Mouse (Mus musculus) testis, adult 2 months (tissue): Measurements from ENCODE around the gene Helq. TPM values are rescaled to one million over a fixed set of nuclear protein-coding genes. Genes with fewer than 3 reads are reported as not detected.

Experiments used
- H3K27ac ChIP-seq: fragments of 200-500 bp; 2 replicates; pipeline ENCODE4 v1.5.1; 2012; ENCODE audit warnings: low read depth, low read length; ENCODE audit not compliant: control insufficient read depth, insufficient read depth
- H3K27me3 ChIP-seq: fragments of 200-500 bp; 2 replicates; pipeline ENCODE4 v1.6.1; 2012; ENCODE audit warnings: mild to moderate bottlenecking, low read length, moderate library complexity; ENCODE audit not compliant: control insufficient read depth, insufficient read depth
- H3K36me3 ChIP-seq: fragments of 200-500 bp; 2 replicates; pipeline ENCODE4 v1.6.1; 2012; ENCODE audit warnings: mild to moderate bottlenecking, low read length; ENCODE audit not compliant: control insufficient read depth, insufficient read depth
- H3K4me1 ChIP-seq: fragments of 200-500 bp; 2 replicates; pipeline ENCODE4 v1.6.1; 2012; ENCODE audit warnings: low read length; ENCODE audit not compliant: control insufficient read depth, insufficient read depth
- H3K4me3 ChIP-seq: fragments of 200-500 bp; 2 replicates; pipeline ENCODE4 v1.5.1; 2012; ENCODE audit warnings: low read depth, mild to moderate bottlenecking, low read length, moderate library complexity, mixed read lengths; ENCODE audit not compliant: control insufficient read depth
- CTCF ChIP-seq: fragments of 200-500 bp; IDR thresholded peaks from 2 replicates; pipeline ENCODE4 v1.5.1; 2012; ENCODE audit warnings: low read depth, mild to moderate bottlenecking, inconsistent platforms, low read length, moderate library complexity; ENCODE audit not compliant: control insufficient read depth, insufficient read depth, insufficient replicate concordance
- POLR2A ChIP-seq: fragments of 200-500 bp; IDR thresholded peaks from 2 replicates; pipeline ENCODE4 v1.6.1; 2012; ENCODE audit warnings: low read depth, mild to moderate bottlenecking, inconsistent platforms, low read length, moderate library complexity; ENCODE audit not compliant: control insufficient read depth
- polyA plus RNA-seq: library from polyadenylated mRNA; depleted of rRNA; stranded (reverse); fragments of >200 nt; gene quantifications from 2 replicates; pipeline ENCODE4 v1.2.3, GENCODE M21; 2012

Gene Helq
- polyA plus RNA-seq, 1 experiment: 6.1 TPM

DNA sequence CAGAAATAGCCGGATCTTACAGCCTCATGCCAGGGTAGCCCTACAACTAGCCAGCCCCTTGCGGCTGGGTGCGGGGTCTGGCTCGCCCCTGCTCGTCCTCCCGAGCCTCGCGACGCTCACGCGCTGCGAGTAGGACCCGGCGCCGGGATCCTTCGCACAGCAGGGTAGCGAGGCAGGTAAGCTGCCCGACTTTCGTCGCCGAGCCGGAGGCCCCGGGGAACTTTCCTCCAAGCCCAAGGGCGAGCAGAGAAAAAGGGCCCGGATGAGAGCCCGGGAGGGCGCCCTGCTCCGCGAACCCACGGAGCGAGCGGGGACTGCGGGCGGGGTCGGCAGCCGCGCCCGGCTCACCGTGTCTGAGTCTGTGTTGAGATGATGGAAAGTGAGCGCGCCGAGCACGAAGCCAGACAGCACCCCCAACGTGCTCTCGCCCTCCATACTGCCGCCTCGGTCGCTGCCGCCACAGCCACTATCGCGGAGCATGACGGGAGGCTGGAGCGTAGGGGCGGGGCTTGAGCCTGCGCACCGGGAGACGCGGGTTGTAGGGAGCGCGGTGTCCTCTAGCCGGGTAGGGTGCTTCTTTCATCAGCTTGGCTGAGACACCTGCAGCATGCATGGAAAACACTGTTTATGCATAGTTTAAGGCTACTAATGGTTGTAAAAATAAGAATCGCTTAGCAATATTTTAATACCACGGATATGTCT lies 22.2 kb upstream of the Helq start, which contains the start of gene Abraxas1:
Gene Abraxas1 (minus strand): TSS at position 483 of the 702 bp plus-strand sequence.
- no peak for TF ChIP-seq CTCF
- TF ChIP-seq POLR2A: peak; percentile 93
- H3K27ac ChIP-seq: peak within 1 kb of the TSS; percentile 68
- H3K4me3 ChIP-seq: peak within 1 kb of the TSS; percentile 92
- no peaks in the 10 kb centered on the region for H3K27me3 ChIP-seq
- H3K36me3 ChIP-seq: no peaks in the 10 kb centered on the region; the same call in 1 of the 2 replicates
- H3K4me1 ChIP-seq: no peaks in the 10 kb centered on the region

- H3K4me1 ChIP-seq: no peaks in the 10 kb centered on the region
- no peaks in the 10 kb centered on the region for H3K27me3 ChIP-seq
- no peak overlapping the region; the same call in 1 of the 2 replicates for H3K27ac ChIP-seq
- TF ChIP-seq POLR2A: no peak
- TF ChIP-seq CTCF: no peak
- no peaks in the 10 kb centered on the region; the same call in 1 of the 2 replicates for H3K36me3 ChIP-seq
- H3K4me3 ChIP-seq: peak overlapping the region; percentile 92
Measured at GRCm38 (mm10) chr5:100819568-100820480, 21.4 kb upstream of the Helq start.

DNA sequence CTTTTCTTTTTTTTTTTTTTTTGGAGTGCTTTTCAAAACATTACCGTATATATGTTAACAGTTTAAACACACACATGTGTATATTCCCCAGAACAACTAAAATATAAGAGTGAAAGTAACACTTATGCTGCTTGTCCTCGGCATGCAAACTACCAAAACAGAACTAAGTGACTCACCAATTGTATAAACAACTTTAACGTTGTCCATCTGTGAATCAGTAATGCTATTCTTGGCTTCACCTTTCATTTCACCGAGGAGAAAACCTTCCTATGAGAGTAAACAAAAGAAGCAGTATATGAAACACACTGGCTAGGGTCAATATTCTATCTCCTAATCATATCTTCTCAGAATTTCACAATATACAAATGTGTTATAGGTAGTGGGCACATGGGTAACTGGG lies 19.9 kb upstream of the Helq start:
- Histone ChIP-seq H3K4me3 (no peak overlapping the region), H3K4me1 (no peaks in the 10 kb centered on the region), H3K27me3 (no peaks in the 10 kb centered on the region), H3K36me3 (no peaks in the 10 kb centered on the region; the same call in 1 of the 2 replicates), H3K27ac (no peak overlapping the region)
- no peak for TF ChIP-seq CTCF
- TF ChIP-seq POLR2A: no peak

- peaks cover 2% of the 10 kb centered on the region; the same call in 1 of the 2 replicates for H3K36me3 ChIP-seq
- TF ChIP-seq CTCF (no peak), POLR2A (no peak)
- no peaks in the 10 kb centered on the region; the same call in 1 of the 2 replicates for H3K4me1 ChIP-seq
- no peak overlapping the region for H3K27ac ChIP-seq
- H3K27me3 ChIP-seq: no peaks in the 10 kb centered on the region
- no peak overlapping the region for H3K4me3 ChIP-seq
Measured at GRCm38 (mm10) chr5:100794084-100794483, 4.3 kb downstream of the Helq start.

DNA sequence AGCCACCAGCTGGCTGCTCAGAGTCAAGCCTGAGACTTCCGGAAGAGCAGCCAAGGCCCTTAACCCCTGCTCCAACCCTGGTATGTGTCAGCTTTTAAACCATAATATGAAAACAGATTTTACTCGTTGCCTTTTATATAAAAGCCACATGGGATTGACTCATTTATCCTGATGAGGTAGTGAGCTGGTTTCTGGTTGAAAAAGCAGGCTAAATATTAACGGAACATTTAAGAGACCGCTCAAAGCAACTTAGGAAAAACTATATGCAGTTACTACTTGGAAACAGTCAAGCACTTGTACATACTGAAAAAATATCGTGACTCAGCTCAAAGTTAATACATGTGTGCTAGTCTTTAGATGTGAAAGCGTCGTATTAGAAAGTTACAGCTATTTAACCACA lies 6.1 kb downstream of the Helq start:
- no peak overlapping the region for H3K4me3 ChIP-seq
- H3K36me3 ChIP-seq: peaks cover 2% of the 10 kb centered on the region; the same call in 1 of the 2 replicates
- TF ChIP-seq CTCF: no peak
- TF ChIP-seq POLR2A: no peak
- H3K4me1 ChIP-seq: no peaks in the 10 kb centered on the region
- H3K27ac ChIP-seq: no peak overlapping the region
- no peaks in the 10 kb centered on the region for H3K27me3 ChIP-seq

- no peak for TF ChIP-seq CTCF
- Histone ChIP-seq H3K4me1 (no peaks in the 10 kb centered on the region), H3K27ac (no peak overlapping the region), H3K27me3 (no peaks in the 10 kb centered on the region), H3K4me3 (no peak overlapping the region), H3K36me3 (peaks cover 2% of the 10 kb centered on the region; the same call in 1 of the 2 replicates)
Measured at GRCm38 (mm10) chr5:100787527-100787926, 10.9 kb downstream of the Helq start.

DNA sequence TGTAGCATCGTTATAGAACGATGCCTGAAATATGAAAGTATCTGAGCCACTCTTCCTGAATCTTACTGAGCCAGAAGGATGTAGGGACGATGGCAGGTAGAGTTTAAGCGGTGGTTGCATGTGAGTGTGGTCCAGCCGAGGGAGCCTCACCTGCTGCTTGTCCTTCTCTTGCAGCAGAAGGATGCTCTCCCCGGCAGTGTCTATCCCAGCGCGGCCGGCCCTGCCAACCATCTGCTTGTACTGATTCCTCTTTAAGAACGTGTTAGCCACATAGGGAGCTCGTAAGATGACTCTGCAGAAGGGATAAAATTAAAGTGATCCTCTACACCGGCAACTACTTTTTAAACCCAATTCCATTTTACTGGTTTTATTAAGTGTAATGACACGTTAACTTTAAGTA lies 19.4 kb downstream of the Helq start:
- no peak overlapping the region for H3K27ac ChIP-seq
- H3K4me1 ChIP-seq: no peaks in the 10 kb centered on the region
- no peak for TF ChIP-seq CTCF
- TF ChIP-seq POLR2A: no peak
- H3K36me3 ChIP-seq: peaks cover 5% of the 10 kb centered on the region; the same call in 1 of the 2 replicates
- H3K4me3 ChIP-seq: no peak overlapping the region
- H3K27me3 ChIP-seq: no peaks in the 10 kb centered on the region
